Mouse (Mus musculus): Measurements from ENCODE around the gene Erc1.

DNA sequence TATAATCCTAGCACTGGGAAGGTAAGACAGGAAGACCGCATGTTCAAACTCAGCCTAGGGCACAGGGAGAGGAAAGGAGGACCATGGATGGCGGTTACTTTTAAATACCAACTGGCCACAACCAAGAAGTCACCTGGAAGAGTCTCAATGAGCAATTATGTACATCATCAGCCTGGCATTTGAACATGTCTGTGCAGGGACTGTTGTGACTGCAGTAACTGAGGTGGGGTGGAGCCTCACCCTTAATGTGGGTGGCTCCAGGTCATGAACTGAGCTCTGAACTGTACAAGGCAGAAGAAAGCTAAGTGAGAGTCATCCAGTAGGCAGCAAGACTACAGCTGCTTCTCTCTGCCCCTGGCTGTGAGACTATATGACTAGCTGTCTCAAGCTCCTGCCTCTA is 65.6 kb downstream of the Erc1 start:
- TF ChIP-seq CTCF (IDR thresholded peaks at IDR 0.05; ENCODE audit: low read depth): no peak
- TF ChIP-seq EP300 (IDR thresholded peaks at IDR 0.05; ENCODE audit: low read depth): no peak

Measured in liver, embryonic 14.5 days (tissue).